Mouse (Mus musculus): Measurements from ENCODE around the gene Tmem115. TPM values are rescaled to one million over a fixed set of nuclear protein-coding genes. Genes with fewer than 3 reads are reported as not detected.

Tmem115 gene
- polyA plus RNA-seq, 2 experiments = 8.3 to 15.7 TPM

GRCm38 (mm10) chr9:107547957-107548356 is 14.2 kb downstream of the Tmem115 start:
- no peak overlapping the region for H3K9ac ChIP-seq (replicated peaks)
- H3K36me3 ChIP-seq (replicated peaks; ENCODE audit: control insufficient read depth, insufficient read depth, low read depth) = no peaks in the 10 kb centered on the region
- peaks cover 3% of the 10 kb centered on the region; the same call in 1 of the 2 replicates for H3K27me3 ChIP-seq (ENCODE audit: control insufficient read depth, insufficient read depth, low read length)
- no peak for DNase-seq (ENCODE audit: low read depth in 3 of 3, low spot score in 3 of 3)
- no peak overlapping the region for H3K4me2 ChIP-seq (ENCODE audit: low read depth)
- no peak overlapping the region for H3K4me3 ChIP-seq (ENCODE audit: insufficient read depth in 1 of 2, low read depth in 2 of 2, low read length in 2 of 2)
- H3K9me3 ChIP-seq (ENCODE audit: control insufficient read depth, low read length) = no peaks in the 10 kb centered on the region
- H3K4me1 ChIP-seq (replicated peaks; ENCODE audit: control insufficient read depth in 2 of 2, insufficient read depth in 2 of 2, low read length in 1 of 2) = peaks cover 22 to 28% of the 10 kb centered on the region in 2 experiments
- WGBS (ENCODE audit: insufficient replicate concordance) = 66% methylated on average over 5 of the region's 5 CpGs
- H3K27ac ChIP-seq = no peak overlapping the region
- no peak for TF ChIP-seq EP300 (IDR thresholded peaks at IDR 0.05; ENCODE audit: low read depth)
- 0 out of 2 replicates have a peak, but pooled peaks have one; percentile 1 for TF ChIP-seq CTCF (IDR thresholded peaks at IDR 0.05; ENCODE audit: low read depth)
- ATAC-seq (ENCODE audit: insufficient read depth) = no peak

GRCm38 (mm10) chr9:107548820-107549219 is 15.1 kb downstream of the Tmem115 start:
- Histone ChIP-seq H3K4me2 (ENCODE audit: low read depth) (no peak overlapping the region), H3K4me1 (replicated peaks; ENCODE audit: control insufficient read depth in 2 of 2, insufficient read depth in 2 of 2, low read length in 1 of 2) (peaks cover 31 to 36% of the 10 kb centered on the region in 2 experiments), H3K36me3 (replicated peaks; ENCODE audit: control insufficient read depth, insufficient read depth, low read depth) (no peaks in the 10 kb centered on the region), H3K9me3 (ENCODE audit: control insufficient read depth, low read length) (no peaks in the 10 kb centered on the region), H3K9ac (replicated peaks) (no peak overlapping the region), H3K27ac (no peak overlapping the region), H3K4me3 (ENCODE audit: insufficient read depth in 1 of 2, low read depth in 2 of 2, low read length in 2 of 2) (no peak overlapping the region), H3K27me3 (ENCODE audit: control insufficient read depth, insufficient read depth, low read length) (peaks cover 3% of the 10 kb centered on the region; the same call in 1 of the 2 replicates)
- ATAC-seq (ENCODE audit: insufficient read depth) (no peak), DNase-seq (ENCODE audit: low read depth in 3 of 3, low spot score in 3 of 3) (no peak)
- TF ChIP-seq EP300 (IDR thresholded peaks at IDR 0.05; ENCODE audit: low read depth) (no peak), CTCF (IDR thresholded peaks at IDR 0.05; ENCODE audit: low read depth) (no peak)
- 78% methylated on average over 10 of the region's 10 CpGs for WGBS (ENCODE audit: insufficient replicate concordance)

GRCm38 (mm10) chr9:107549297-107550074 is 15.7 kb downstream of the Tmem115 start:
- Histone ChIP-seq H3K9me3 (ENCODE audit: control insufficient read depth, low read length) (no peaks in the 10 kb centered on the region), H3K36me3 (replicated peaks; ENCODE audit: control insufficient read depth, insufficient read depth, low read depth) (no peaks in the 10 kb centered on the region), H3K9ac (replicated peaks) (no peak overlapping the region), H3K27ac (no peak overlapping the region), H3K4me3 (ENCODE audit: insufficient read depth in 1 of 2, low read depth in 2 of 2, low read length in 2 of 2) (no peak overlapping the region), H3K4me2 (ENCODE audit: low read depth) (no peak overlapping the region), H3K4me1 (replicated peaks; ENCODE audit: control insufficient read depth in 2 of 2, insufficient read depth in 2 of 2, low read length in 1 of 2) (peaks cover 31 to 36% of the 10 kb centered on the region in 2 experiments), H3K27me3 (ENCODE audit: control insufficient read depth, insufficient read depth, low read length) (peaks cover 3% of the 10 kb centered on the region; the same call in 1 of the 2 replicates)
- 75% methylated on average over 20 of the region's 20 CpGs for WGBS (ENCODE audit: insufficient replicate concordance)
- no peak for ATAC-seq (ENCODE audit: insufficient read depth)
- TF ChIP-seq CTCF (IDR thresholded peaks at IDR 0.05; ENCODE audit: low read depth) (no peak), EP300 (IDR thresholded peaks at IDR 0.05; ENCODE audit: low read depth) (no peak)
- no peak for DNase-seq (ENCODE audit: low read depth in 3 of 3, low spot score in 3 of 3)

GRCm38 (mm10) chr9:107550491-107551116 is 16.9 kb downstream of the Tmem115 start:
- no peak overlapping the region for H3K27ac ChIP-seq
- H3K4me1 ChIP-seq (replicated peaks; ENCODE audit: control insufficient read depth in 2 of 2, insufficient read depth in 2 of 2, low read length in 1 of 2) = peaks cover 31 to 38% of the 10 kb centered on the region in 2 experiments
- WGBS (ENCODE audit: insufficient replicate concordance) = 39% methylated on average over 23 of the region's 23 CpGs
- no peak overlapping the region for H3K9ac ChIP-seq (replicated peaks)
- no peak for DNase-seq (ENCODE audit: low read depth in 3 of 3, low spot score in 3 of 3)
- H3K4me2 ChIP-seq (ENCODE audit: low read depth) = peak overlapping the region; percentile 67
- peak overlapping the region in 1 of 2 experiments; percentile 39; a peak in 2 of 4 replicates for H3K4me3 ChIP-seq (ENCODE audit: insufficient read depth in 1 of 2, low read depth in 2 of 2, low read length in 2 of 2)
- no peaks in the 10 kb centered on the region for H3K9me3 ChIP-seq (ENCODE audit: control insufficient read depth, low read length)
- TF ChIP-seq EP300 (IDR thresholded peaks at IDR 0.05; ENCODE audit: low read depth) (no peak), CTCF (IDR thresholded peaks at IDR 0.05; ENCODE audit: low read depth) (no peak)
- H3K27me3 ChIP-seq (ENCODE audit: control insufficient read depth, insufficient read depth, low read length) = peaks cover 3% of the 10 kb centered on the region; the same call in 1 of the 2 replicates
- ATAC-seq (ENCODE audit: insufficient read depth) = no peak
- H3K36me3 ChIP-seq (replicated peaks; ENCODE audit: control insufficient read depth, insufficient read depth, low read depth) = no peaks in the 10 kb centered on the region

All from liver, embryonic 14.5 days (tissue).